Mouse (Mus musculus) B cell, adult (primary cell): ENCODE results near the gene Gns. TPM values are rescaled to one million over a fixed set of nuclear protein-coding genes. Genes with fewer than 3 reads are reported as not detected.

ENCODE experiments used
- total RNA-seq: library from RNA; stranded (reverse); gene quantifications from 4 replicates; pipeline ENCODE4 v1.2.4, GENCODE M21; 2023; ENCODE audit not compliant: inconsistent age

Gene Gns
- total RNA-seq, result 305 to 315 TPM (median 310 TPM) in 4 replicates

DNA sequence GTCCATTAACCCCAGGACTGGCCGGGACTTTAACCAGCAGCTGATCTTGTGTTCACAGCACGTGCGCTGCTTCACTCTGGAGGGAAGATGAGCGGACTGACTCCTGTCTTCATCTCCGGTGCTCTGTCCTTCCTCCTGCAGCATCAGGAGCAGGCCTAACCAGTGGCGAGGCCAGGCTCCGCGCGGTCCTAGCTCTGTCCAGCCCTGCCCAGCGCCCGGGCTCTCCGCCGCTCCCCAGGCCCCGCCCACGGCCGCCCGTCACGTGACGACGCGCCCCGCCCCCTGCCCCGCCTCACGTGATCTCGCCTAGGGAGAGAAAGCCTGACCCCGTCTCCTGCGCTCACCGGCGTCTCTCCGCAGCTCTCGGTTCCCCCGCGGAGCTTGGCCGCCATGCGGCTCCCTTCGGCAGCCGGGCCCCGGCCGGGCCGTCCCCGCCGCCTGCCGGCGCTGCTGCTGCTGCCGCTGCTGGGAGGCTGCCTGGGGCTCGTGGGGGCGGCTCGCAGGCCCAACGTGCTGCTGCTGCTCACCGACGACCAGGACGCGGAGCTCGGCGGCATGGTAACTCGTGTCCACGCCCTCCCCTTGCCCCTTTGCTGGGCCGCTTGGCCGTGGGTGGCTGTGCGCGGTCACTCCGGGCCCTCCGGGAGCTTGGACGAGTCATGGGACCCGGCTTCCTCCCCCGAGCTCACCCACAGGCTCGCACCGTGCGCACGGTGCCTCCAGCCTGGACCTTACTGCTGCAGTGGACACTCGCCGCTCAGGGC is at the start of gene Gns:
Gns (plus strand) TSS at position 290 of the 764 bp plus-strand sequence.

DNA sequence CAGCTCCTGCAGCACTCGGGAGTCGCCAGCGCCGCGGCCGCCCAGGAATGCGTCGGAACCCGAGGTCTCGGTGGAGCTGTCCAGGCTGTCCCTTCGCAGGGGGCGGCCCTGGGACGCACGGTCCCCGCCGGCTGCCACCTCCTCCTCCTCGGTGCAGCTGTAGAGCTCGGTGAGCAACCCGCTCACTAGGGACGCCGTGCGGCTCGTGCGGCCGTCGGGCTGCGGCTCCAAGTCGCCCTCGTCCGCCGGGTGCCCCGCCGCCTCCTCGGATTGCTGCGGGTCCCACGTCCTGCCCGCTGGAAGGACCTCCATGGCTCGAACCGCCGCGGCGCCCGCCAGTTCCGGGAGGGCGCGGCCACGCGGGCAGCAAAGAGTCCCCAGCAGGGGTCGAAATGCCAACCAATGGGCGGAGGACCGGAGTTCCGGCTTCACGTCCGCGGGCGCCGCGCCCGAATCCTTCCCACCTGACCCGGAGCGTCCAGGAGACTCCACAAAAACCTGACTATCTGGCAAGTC is 13.8 kb upstream of the Gns start, which contains the start of gene Tbc1d30:
Tbc1d30 (minus strand) TSS at position 213 of the 516 bp plus-strand sequence.

Other genes with a start within 250 kb of the Gns start
- gene Tbc1d30, start 13.8 kb upstream of the Gns start, total RNA-seq, result 2.6 to 3.8 TPM (median 3.2 TPM) in 4 replicates
- gene Rassf3, start 111.3 kb downstream of the Gns start, total RNA-seq, result 69.4 to 79.1 TPM (median 75.4 TPM) in 4 replicates
- 75.6 to 98.1 TPM (median 91.9 TPM) in 4 replicates for gene Tbk1, start 221.7 kb downstream of the Gns start, total RNA-seq